Mouse (Mus musculus): Measurements from ENCODE around the gene Osbpl7.

DNA sequence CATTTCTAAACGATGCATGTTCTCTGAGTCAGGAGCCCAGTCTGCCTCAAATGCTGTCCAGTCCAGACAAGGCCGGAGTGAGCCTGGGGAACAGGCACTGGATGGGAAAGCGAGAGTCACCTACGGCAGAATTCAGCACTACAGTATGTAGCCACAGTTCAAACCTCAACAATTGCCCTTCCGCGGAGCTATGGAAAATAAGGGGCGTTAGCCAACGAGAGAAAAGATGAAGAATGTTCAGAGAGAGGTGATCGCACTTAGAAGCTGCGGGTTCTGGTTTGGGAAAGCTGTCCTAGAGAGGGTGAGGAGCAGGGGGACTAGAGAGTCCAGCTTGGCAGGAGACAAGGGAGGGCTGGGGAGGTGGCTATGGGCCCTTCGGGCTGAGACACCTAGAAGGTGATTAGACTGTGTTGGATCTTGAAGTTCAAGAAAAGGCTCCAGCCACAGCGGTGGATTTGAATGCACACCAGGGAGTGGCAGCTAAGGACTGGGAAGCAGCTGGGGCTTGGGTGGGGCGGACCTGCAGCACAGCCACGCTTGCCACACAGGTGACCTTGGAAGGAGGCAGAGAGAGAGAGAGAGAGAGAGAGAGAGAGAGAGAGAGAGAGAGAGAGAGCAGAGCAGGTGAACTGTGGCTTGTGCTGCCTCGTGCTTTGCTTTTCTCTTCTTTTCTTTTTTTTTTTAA, 34.5 kb downstream of the Osbpl7 start:
- TF ChIP-seq POLR2A (IDR thresholded peaks at IDR 0.05; ENCODE audit: extremely low read depth, insufficient read depth, low read length): no peak
- no peak for TF ChIP-seq CTCF (IDR thresholded peaks at IDR 0.05; ENCODE audit: low read depth, low read length)
